Mouse (Mus musculus) kidney, adult 2 months (tissue): Measurements from ENCODE around the gene Epb41.

Source experiments
- CTCF ChIP-seq: fragments of 200-500 bp; conservative IDR thresholded peaks from 2 replicates; pipeline ENCODE4 v1.5.1; 2011; ENCODE audit warnings: low read depth, mild to moderate bottlenecking, control low read depth, low read length, moderate library complexity, mixed read lengths; ENCODE audit not compliant: insufficient read depth, insufficient read length
- POLR2A ChIP-seq: fragments of 200-500 bp; IDR thresholded peaks from one replicate; pipeline ENCODE4 v1.6.1; 2011; ENCODE audit warnings: low read depth, low read length, control low read depth

GRCm38 (mm10) chr4:132113411-132114095, 38.4 kb upstream of the Epb41 start:
- no peak for TF ChIP-seq POLR2A
- no peak for TF ChIP-seq CTCF
